Mouse (Mus musculus): Measurements from ENCODE around the gene Adamts4.

The Adamts4 gene

GRCm38 (mm10) chr1:171256095-171256818 is 6.0 kb downstream of the Adamts4 start:
- no peak for DNase-seq (ENCODE audit: low spot score)

GRCm38 (mm10) chr1:171256937-171257548 is 6.8 kb downstream of the Adamts4 start:
- DNase-seq (ENCODE audit: low spot score) = no peak

GRCm38 (mm10) chr1:171257781-171258180 is 7.6 kb downstream of the Adamts4 start:
- no peak for DNase-seq (ENCODE audit: low spot score)

- no peak for DNase-seq (ENCODE audit: low spot score)
Observed at GRCm38 (mm10) chr1:171258921-171259320, 8.7 kb downstream of the Adamts4 start.

- DNase-seq (ENCODE audit: low spot score) = no peak
Observed at GRCm38 (mm10) chr1:171260316-171260715, 10.1 kb downstream of the Adamts4 start.

- no peak for DNase-seq (ENCODE audit: low spot score)
Observed at GRCm38 (mm10) chr1:171262594-171263130, 12.4 kb downstream of the Adamts4 start.

- DNase-seq (ENCODE audit: low spot score) = no peak
Observed at GRCm38 (mm10) chr1:171263185-171263611, 13.0 kb downstream of the Adamts4 start.

- DNase-seq (ENCODE audit: low spot score) = no peak
Observed at GRCm38 (mm10) chr1:171263666-171264461, 13.6 kb downstream of the Adamts4 start.

GRCm38 (mm10) chr1:171265971-171266744 is 15.9 kb downstream of the Adamts4 start:
- no peak for DNase-seq (ENCODE audit: low spot score)

- DNase-seq (ENCODE audit: low spot score) = no peak
Observed at GRCm38 (mm10) chr1:171268341-171268740, 18.1 kb downstream of the Adamts4 start.

- peak; percentile 94 for DNase-seq (ENCODE audit: low spot score)
Observed at GRCm38 (mm10) chr1:171269848-171270572, 19.8 kb downstream of the Adamts4 start, which contains the start of gene B4galt3. B4galt3 (plus strand) TSS chr1:171270328.

GRCm38 (mm10) chr1:171270573-171270900 is 20.3 kb downstream of the Adamts4 start:
- no peak for DNase-seq (ENCODE audit: low spot score)

GRCm38 (mm10) chr1:171271196-171271595 is 21.0 kb downstream of the Adamts4 start:
- no peak for DNase-seq (ENCODE audit: low spot score)

- DNase-seq (ENCODE audit: low spot score) = no peak
Observed at GRCm38 (mm10) chr1:171271622-171272021, 21.4 kb downstream of the Adamts4 start.

GRCm38 (mm10) chr1:171272086-171272485 is 21.9 kb downstream of the Adamts4 start:
- no peak for DNase-seq (ENCODE audit: low spot score)

GRCm38 (mm10) chr1:171274171-171274570 is 23.9 kb downstream of the Adamts4 start:
- no peak for DNase-seq (ENCODE audit: low spot score)

- DNase-seq (ENCODE audit: low spot score) = no peak
Observed at GRCm38 (mm10) chr1:171275144-171275734, 25.0 kb downstream of the Adamts4 start.

GRCm38 (mm10) chr1:171276110-171276748 is 26.0 kb downstream of the Adamts4 start:
- no peak for DNase-seq (ENCODE audit: low spot score)

GRCm38 (mm10) chr1:171277736-171278135 is 27.5 kb downstream of the Adamts4 start:
- no peak for DNase-seq (ENCODE audit: low spot score)

GRCm38 (mm10) chr1:171278436-171278835 is 28.2 kb downstream of the Adamts4 start:
- no peak for DNase-seq (ENCODE audit: low spot score)
